Mouse (Mus musculus) stomach, postnatal 0 days (tissue): ENCODE measurements around the gene Tm9sf4.

ENCODE experiments used
- CTCF ChIP-seq: IDR thresholded peaks from 2 replicates; pipeline ENCODE4 v1.5.1; 2016; ENCODE audit warnings: antibody characterized with exemption, low read depth, mild to moderate bottlenecking, moderate library complexity
- EP300 ChIP-seq: optimal IDR thresholded peaks from 2 replicates; pipeline ENCODE3; 2016; ENCODE audit warnings: antibody characterized with exemption

DNA sequence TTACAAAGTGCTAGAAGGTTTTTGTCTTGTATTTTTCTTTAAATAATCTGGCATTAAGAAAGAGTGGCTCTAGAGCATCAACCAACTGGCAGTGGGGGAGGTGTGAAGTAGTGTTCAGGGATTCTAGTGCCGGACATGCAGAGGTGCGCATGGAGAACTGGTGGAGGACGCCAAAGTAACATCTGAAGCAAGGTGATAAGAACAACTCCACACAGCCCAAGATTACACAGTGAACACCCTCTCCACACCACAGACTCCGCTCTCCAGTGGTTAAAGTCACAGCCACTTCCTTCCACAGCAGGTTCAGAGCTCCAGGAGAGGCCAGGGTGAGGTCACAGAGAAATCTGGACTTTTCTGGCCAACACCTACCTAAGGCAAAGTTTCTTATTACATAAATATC is 66.9 kb downstream of the Tm9sf4 start:
- TF ChIP-seq CTCF (no peak), EP300 (no peak)
